Mouse (Mus musculus) MEL (cell line): ENCODE measurements around the gene Nqo1. TPM values are rescaled to one million over a fixed set of nuclear protein-coding genes. Genes with fewer than 3 reads are reported as not detected.

Source experiments
- DNase-seq: peaks from one replicate; pipeline ENCODE4 v3.0.0; 2011; ENCODE audit warnings: low read depth, low spot score
- H3K27ac ChIP-seq: 2 replicates; pipeline ENCODE4 v1.5.1; 2012; ENCODE audit warnings: low read depth, mild to moderate bottlenecking, control low read depth, low read length, moderate library complexity; ENCODE audit not compliant: control insufficient read depth
- H3K27me3 ChIP-seq, 2 experiments: fragments of 150-350 bp in 1 of 2; sonication (generic) in 1 of 2; 2 replicates each; pipeline ENCODE4 v1.6.1; 2012; ENCODE audit warnings: low read length in 2 of 2, mild to moderate bottlenecking in 2 of 2, improper control_type of control experiment in 1 of 2, moderate library complexity in 1 of 2; ENCODE audit not compliant: insufficient read depth in 2 of 2, control insufficient read depth in 1 of 2
- H3K36me3 ChIP-seq, 2 experiments: 2 replicates each; pipeline ENCODE4 v1.6.1; 2012 to 2014; ENCODE audit warnings: low read length in 2 of 2, improper control_type of control experiment in 1 of 2, inconsistent platforms in 1 of 2, mild to moderate bottlenecking in 1 of 2; ENCODE audit not compliant: insufficient read depth in 2 of 2, control insufficient read depth in 1 of 2
- H3K4me1 ChIP-seq, 2 experiments: fragments of 150-350 bp in 1 of 2; sonication (generic) in 1 of 2; 2 replicates each; pipeline ENCODE4 v1.6.1; 2012; ENCODE audit warnings: low read length in 2 of 2, improper control_type of control experiment in 1 of 2, mild to moderate bottlenecking in 1 of 2; ENCODE audit not compliant: insufficient read depth in 2 of 2, control insufficient read depth in 1 of 2
- H3K4me3 ChIP-seq, 2 experiments: fragments of 150-350 bp in 1 of 2; sonication (generic) in 1 of 2; 2 replicates each; pipeline ENCODE4 v1.5.1; 2012; ENCODE audit warnings: low read depth in 2 of 2, low read length in 2 of 2, mild to moderate bottlenecking in 2 of 2, moderate library complexity in 2 of 2, control low read depth in 1 of 2, improper control_type of control experiment in 1 of 2; ENCODE audit not compliant: control insufficient read depth in 1 of 2, insufficient read depth in 1 of 2
- H3K79me2 ChIP-seq: 2 replicates; pipeline ENCODE4 v1.6.1; 2012; ENCODE audit warnings: mild to moderate bottlenecking, low read length, moderate library complexity; ENCODE audit not compliant: control insufficient read depth, poor library complexity, insufficient read depth
- H3K9ac ChIP-seq: 2 replicates; pipeline ENCODE4 v1.6.1; 2012; ENCODE audit warnings: low read depth, mild to moderate bottlenecking, control low read depth, low read length, moderate library complexity; ENCODE audit not compliant: control insufficient read depth, poor library complexity, severe bottlenecking
- H3K9me3 ChIP-seq: fragments of 150-350 bp; sonication (generic); replicated peaks from 2 replicates; pipeline ENCODE4 v1.6.1; 2012; ENCODE audit warnings: mild to moderate bottlenecking, low read length, improper control_type of control experiment, moderate library complexity; ENCODE audit not compliant: insufficient read depth
- CHD1 ChIP-seq: IDR thresholded peaks from 2 replicates; pipeline ENCODE4 v1.6.1; 2012; ENCODE audit warnings: low read depth, mild to moderate bottlenecking, inconsistent platforms, low read length, improper control_type of control experiment
- CTCF ChIP-seq, 3 experiments: IDR thresholded peaks in 2 of 3; conservative IDR thresholded peaks in 1 of 3; 2 replicates each; pipeline ENCODE4 v1.5.1; 2011 to 2012; ENCODE audit warnings: low read length in 3 of 3, low read depth in 2 of 3, mild to moderate bottlenecking in 2 of 3, improper control_type of control experiment in 1 of 3, inconsistent platforms in 1 of 3, mixed read lengths in 1 of 3, moderate library complexity in 1 of 3; ENCODE audit not compliant: control insufficient read depth in 1 of 3, insufficient read depth in 1 of 3, poor library complexity in 1 of 3, severe bottlenecking in 1 of 3
- EP300 ChIP-seq, 2 experiments: IDR thresholded peaks; 2 replicates each; pipeline ENCODE4 v1.6.1; 2011; ENCODE audit warnings: improper control_type of control experiment in 2 of 2, low read length in 2 of 2, low read depth in 1 of 2, mild to moderate bottlenecking in 1 of 2
- HCFC1 ChIP-seq: IDR thresholded peaks from 2 replicates; pipeline ENCODE4 v1.6.1; 2012; ENCODE audit warnings: low read depth, mild to moderate bottlenecking, inconsistent platforms, low read length, improper control_type of control experiment, moderate library complexity
- MXI1 ChIP-seq: IDR thresholded peaks from 2 replicates; pipeline ENCODE4 v1.6.1; 2011; ENCODE audit warnings: mild to moderate bottlenecking, low read depth, low read length, improper control_type of control experiment
- MYB ChIP-seq: IDR thresholded peaks from 2 replicates; pipeline ENCODE4 v1.6.1; 2011; ENCODE audit warnings: mild to moderate bottlenecking, low read depth, low read length, improper control_type of control experiment
- NELFE ChIP-seq: IDR thresholded peaks from 2 replicates; pipeline ENCODE4 v1.6.1; 2011; ENCODE audit warnings: low read depth, low read length, improper control_type of control experiment
- NRF1 ChIP-seq: IDR thresholded peaks from 2 replicates; pipeline ENCODE4 v1.6.1; 2014; ENCODE audit warnings: low read depth, mild to moderate bottlenecking, inconsistent platforms, low read length, improper control_type of control experiment, moderate library complexity; ENCODE audit not compliant: poor library complexity, insufficient read depth, severe bottlenecking
- POLR2A ChIP-seq, 2 experiments: IDR thresholded peaks; 2 replicates each; pipeline ENCODE4 v1.6.1; 2011 to 2012; ENCODE audit warnings: low read length in 2 of 2, mild to moderate bottlenecking in 2 of 2, control low read depth in 1 of 2, improper control_type of control experiment in 1 of 2, low read depth in 1 of 2, moderate library complexity in 1 of 2; ENCODE audit not compliant: control insufficient read depth in 1 of 2, insufficient read depth in 1 of 2, poor library complexity in 1 of 2
- POLR2AphosphoS2 ChIP-seq: IDR thresholded peaks from 2 replicates; pipeline ENCODE4 v1.6.1; 2011; ENCODE audit warnings: low read length, improper control_type of control experiment
- RAD21 ChIP-seq: IDR thresholded peaks from 2 replicates; pipeline ENCODE4 v1.6.1; 2011; ENCODE audit warnings: mild to moderate bottlenecking, low read depth, low read length, improper control_type of control experiment
- polyA plus RNA-seq, 2 experiments: library from polyadenylated mRNA; stranded (reverse) in 1 of 2; unstranded in 1 of 2; fragments of >175 nt in 1 of 2; fragments of >200 nt in 1 of 2; gene quantifications; 2 replicates each; pipeline versions ENCODE4 v1.2.1 to v1.2.4; 2012; ENCODE audit warnings: low replicate concordance in 2 of 2, low read depth in 1 of 2; ENCODE audit not compliant: insufficient read length in 2 of 2, insufficient read depth in 1 of 2, missing spikeins in 1 of 2
- total RNA-seq: library from RNA; depleted of rRNA; stranded (reverse); fragments of 300-350 nt; gene quantifications from 2 replicates; pipeline ENCODE4 v1.2.3, GENCODE M21; 2012; rRNA removed

Gene Nqo1
- total and polyA plus RNA-seq, 3 experiments = 8.0 to 8.8 TPM; not detected in 1

DNA sequence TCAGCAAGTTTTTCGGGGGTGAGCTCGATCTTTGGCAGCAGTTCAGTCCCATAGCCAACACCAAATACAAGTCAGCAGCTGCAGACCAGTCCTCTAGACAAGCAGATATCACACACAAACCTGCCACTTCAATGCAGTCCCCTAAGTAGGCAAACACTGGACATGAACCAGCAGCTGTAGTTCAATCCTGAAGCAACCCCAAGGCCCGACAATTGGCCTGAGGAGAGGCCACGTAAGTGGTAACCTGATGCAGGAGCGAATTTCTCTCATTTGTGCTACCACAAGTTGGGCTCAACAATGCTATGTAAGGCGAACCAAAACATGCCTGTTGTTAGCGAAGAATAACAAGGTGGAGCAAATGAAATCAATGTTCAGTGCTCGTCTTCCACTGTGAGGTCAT lies 22.3 kb downstream of the Nqo1 start:
- no peak for TF ChIP-seq CTCF (IDR thresholded peaks at IDR 0.05 in 2 of 3, conservative IDR thresholded peaks at IDR 0.05 in 1 of 3; ENCODE audit: control insufficient read depth in 1 of 3, insufficient read depth in 1 of 3, low read depth in 2 of 3, low read length in 3 of 3, poor library complexity in 1 of 3, severe bottlenecking in 1 of 3)
- TF ChIP-seq POLR2AphosphoS2 = no peak
- no peak for TF ChIP-seq POLR2A (IDR thresholded peaks at IDR 0.05; ENCODE audit: control insufficient read depth in 1 of 2, insufficient read depth in 1 of 2, low read depth in 1 of 2, low read length in 2 of 2, poor library complexity in 1 of 2)
- no peak for TF ChIP-seq MXI1
- Histone ChIP-seq H3K9me3 (no peaks in the 10 kb centered on the region), H3K9ac (no peak overlapping the region), H3K4me1 (no peaks in the 10 kb centered on the region), H3K27me3 (no peaks in the 10 kb centered on the region), H3K27ac (no peak overlapping the region), H3K36me3 (peaks cover 0 to 3% of the 10 kb centered on the region in 2 experiments; a peak in 2 of 4 replicates), H3K4me3 (no peak overlapping the region), H3K79me2 (no peaks in the 10 kb centered on the region)
- no peak for DNase-seq

DNA sequence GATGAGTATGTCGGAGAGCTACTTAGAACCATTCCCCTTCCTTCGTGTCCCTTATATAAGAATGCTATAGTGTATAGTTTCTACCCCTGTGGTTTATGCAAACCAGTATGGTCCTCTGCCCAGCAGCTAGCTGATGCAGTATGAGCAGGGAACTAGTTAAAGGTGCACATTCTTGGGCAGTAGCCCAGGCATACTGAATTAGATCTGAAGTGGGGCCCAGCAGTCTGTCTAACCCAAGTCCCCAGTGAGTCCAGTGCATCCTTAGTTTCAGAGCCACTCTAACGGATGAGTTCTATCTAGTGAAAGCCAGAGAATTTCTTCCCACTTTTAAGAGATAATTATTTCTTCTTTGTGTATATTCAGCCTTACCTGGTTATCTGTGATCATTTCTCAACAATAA lies 25.7 kb downstream of the Nqo1 start:
- Histone ChIP-seq H3K36me3 (peaks cover 0 to 5% of the 10 kb centered on the region in 2 experiments; a peak in 2 of 4 replicates), H3K27ac (no peak overlapping the region), H3K4me3 (no peak overlapping the region), H3K4me1 (no peaks in the 10 kb centered on the region), H3K9ac (no peak overlapping the region), H3K79me2 (no peaks in the 10 kb centered on the region), H3K27me3 (no peaks in the 10 kb centered on the region), H3K9me3 (no peaks in the 10 kb centered on the region)
- DNase-seq = no peak
- TF ChIP-seq MYB (no peak), POLR2A (IDR thresholded peaks at IDR 0.05; ENCODE audit: control insufficient read depth in 1 of 2, insufficient read depth in 1 of 2, low read depth in 1 of 2, low read length in 2 of 2, poor library complexity in 1 of 2) (no peak), EP300 (IDR thresholded peaks at IDR 0.05; ENCODE audit: low read depth in 1 of 2, low read length in 2 of 2) (no peak), NELFE (no peak), RAD21 (no peak), CHD1 (no peak), HCFC1 (no peak)

GRCm38 (mm10) chr8:107370311-107370710 lies 32.7 kb downstream of the Nqo1 start:
- H3K27ac ChIP-seq = no peak overlapping the region
- H3K9ac ChIP-seq = no peak overlapping the region
- no peaks in the 10 kb centered on the region for H3K9me3 ChIP-seq
- TF ChIP-seq NRF1 = no peak
- H3K4me3 ChIP-seq = no peak overlapping the region
- H3K4me1 ChIP-seq = no peaks in the 10 kb centered on the region
- no peak for DNase-seq
- H3K36me3 ChIP-seq = peaks cover 0 to 10% of the 10 kb centered on the region in 2 experiments; a peak in 2 of 4 replicates
- no peaks in the 10 kb centered on the region for H3K27me3 ChIP-seq
- H3K79me2 ChIP-seq = no peaks in the 10 kb centered on the region

Other genes starting within 250 kb of the Nqo1 start
- gene Nfat5, start 109.7 kb downstream of the Nqo1 start, total RNA-seq = 4.2 and 5.1 TPM in 2 replicates
- 10 to 100 TPM in 1 of 2 experiments, not detected in 1; 11.3 TPM for gene Nfat5, start 109.7 kb downstream of the Nqo1 start, polyA plus RNA-seq
- gene Nob1, start 21.8 kb upstream of the Nqo1 start, total RNA-seq = 110 and 125 TPM in 2 replicates
- gene Nob1, start 21.8 kb upstream of the Nqo1 start, polyA plus RNA-seq = 100 to 1,000 TPM; 144 to 200 TPM
- gene Wwp2, start 33.2 kb upstream of the Nqo1 start, total RNA-seq = 20.5 and 21.8 TPM in 2 replicates
- 10 to 100 TPM in 1 of 2 experiments, not detected in 1; 31.5 TPM for gene Wwp2, start 33.2 kb upstream of the Nqo1 start, polyA plus RNA-seq
- 200 and 205 TPM in 2 replicates for gene Psmd7, start 185.3 kb upstream of the Nqo1 start, total RNA-seq
- gene Psmd7, start 185.3 kb upstream of the Nqo1 start, polyA plus RNA-seq = 100 to 1,000 TPM; 186 to 403 TPM